24 mouse cellular contexts compared by ENCODE assay signal in the genomic region with DNA sequence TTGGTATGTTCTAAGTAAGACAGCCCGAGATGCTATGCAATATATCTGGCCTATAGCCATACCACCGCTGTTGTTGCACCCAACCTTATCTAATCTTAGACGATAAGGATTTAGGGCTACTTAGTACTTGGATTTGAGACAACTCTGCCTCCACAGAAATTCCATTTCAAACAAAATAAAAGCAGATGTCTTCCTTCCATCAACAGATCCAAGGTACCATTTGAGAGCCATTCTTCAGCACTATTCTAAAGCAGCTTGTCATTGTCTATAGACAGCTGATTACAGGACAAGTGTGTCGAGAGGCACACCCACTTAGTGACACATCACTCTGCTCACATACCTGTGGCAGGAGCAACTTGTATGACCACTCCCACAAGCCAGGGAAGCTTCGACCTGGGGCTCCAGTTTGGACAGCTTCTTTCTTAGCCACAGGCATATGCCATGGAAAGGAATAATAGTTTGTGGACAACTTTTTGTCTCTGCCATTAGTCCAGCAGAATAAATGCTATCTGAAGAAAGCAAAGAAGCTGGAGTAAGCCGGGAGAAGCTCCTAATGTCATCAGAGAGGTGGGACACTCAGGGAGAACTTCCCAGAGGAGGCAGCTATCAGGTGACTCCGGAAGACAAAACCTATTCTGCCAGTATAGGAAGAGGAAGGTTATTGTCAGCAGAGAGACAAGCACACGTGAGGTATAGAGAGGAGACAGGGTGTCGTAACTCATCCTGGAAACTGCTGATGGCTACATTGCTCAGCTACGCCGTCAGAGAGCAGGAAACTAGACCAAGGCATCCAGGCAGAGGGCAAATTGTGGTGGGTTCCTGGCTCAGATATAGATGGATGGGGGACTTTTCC. TPM values are rescaled to one million over a fixed set of nuclear protein-coding genes. Genes with fewer than 3 reads are reported as not detected.
DNase-seq lines count a peak whose midpoint lies in the region; ATAC-seq and TF ChIP-seq lines count a peak whose summit lies in the region.
"Had no signal": no experiment of that assay in that cellular context is flagged by ENCODE, and none has a peak within 500 bp of the region (broad histone marks: within the 10 kb centered on the region; RNA-seq: fewer than 3 reads in every experiment).

No protein-coding gene starts in this region.

- intact Hi-C loops in gastrocnemius, adult 2 months (cut with DNase I) = no loop called here
- intact Hi-C loops in gastrocnemius, postnatal 14 days (cut with DNase I; ENCODE audit: low total_unique reads) = no loop called here

- peak; percentile 90 for ATAC-seq in megakaryocyte progenitor cell, adult 5-6 weeks (replicated peaks; ENCODE audit: poor library complexity)
- ATAC-seq: forebrain, postnatal 0 days had no signal

- H3K27ac ChIP-seq in gastrocnemius, adult 2 months = peak overlapping the region; percentile 28; the same call in 1 of the 2 replicates
- H3K27ac ChIP-seq: embryonic facial prominence, embryonic 10.5 days; forebrain, embryonic 10.5 days; heart, embryonic 15.5 days; hindbrain, embryonic 14.5 days; limb, embryonic 10.5 days; lung, embryonic 15.5 days; neural tube, embryonic 12.5 days had no signal

- H3K4me3 ChIP-seq in gastrocnemius, adult 2 months = no peak overlapping the region
- H3K4me3 ChIP-seq: embryonic facial prominence, embryonic 10.5 days; forebrain, embryonic 10.5 days; heart, embryonic 15.5 days; limb, embryonic 10.5 days; lung, embryonic 15.5 days; neural tube, embryonic 12.5 days had no signal

- no peak for DNase-seq in gastrocnemius, adult 2 months
- DNase-seq in gastrocnemius, postnatal 14 days = no peak
- DNase-seq in urinary bladder, postnatal 14 days (ENCODE audit: low spot score) = peak; percentile 19
- no peak for DNase-seq in urinary bladder, postnatal 36 days (ENCODE audit: low spot score in 2 of 2)
- DNase-seq in layer of hippocampus, postnatal 25 days (ENCODE audit: extremely low spot score in 1 of 2, low spot score in 1 of 2) = no peak
- no peak for DNase-seq in left cerebral cortex, adult 9 months (ENCODE audit: low spot score in 2 of 2)
- no peak for DNase-seq in embryo, embryonic 11 days
- DNase-seq: adrenal gland, postnatal 25 days; cerebellum, adult 11 months; cerebellum, adult 9-11 months; forebrain, postnatal 0 days; heart, postnatal 4 days; kidney, postnatal 25 days; midbrain, embryonic 14.5 days; retina, postnatal 1 day; thymus, postnatal 25 days had no signal

- no peak for TF ChIP-seq CTCF in gastrocnemius, adult 2 months (IDR thresholded peaks at IDR 0.05)

RNA-seq across cellular contexts. Expression of a gene that starts 8.4 kb away (rescaled TPM):
- total RNA-seq in gastrocnemius, adult 2 months (2021) = 100 to 1,000 TPM; 320 to 401 TPM
- 100 to 1,000 TPM; 208 to 236 TPM for total RNA-seq in gastrocnemius, postnatal 14 days (2021)
- total RNA-seq in megakaryocyte progenitor cell, adult 5-6 weeks (2015) = 262 and 265 TPM in 2 replicates
- 76.2 and 93.7 TPM in 2 replicates for total RNA-seq in megakaryocyte progenitor cell, adult 5-6 weeks (2017)
- total RNA-seq in layer of hippocampus, postnatal 25 days (2021) = 100 to 1,000 TPM; 327 to 360 TPM

RNA-seq across cellular contexts. Expression of a gene that starts 30.8 kb away (rescaled TPM):
- total RNA-seq in gastrocnemius, adult 2 months (2021) = 10 to 100 TPM; 75.9 to 83.2 TPM
- total RNA-seq in gastrocnemius, postnatal 14 days (2021) = 10 to 100 TPM; 65.9 to 75.8 TPM
- 200 and 205 TPM in 2 replicates for total RNA-seq in megakaryocyte progenitor cell, adult 5-6 weeks (2015)
- 385 and 395 TPM in 2 replicates for total RNA-seq in megakaryocyte progenitor cell, adult 5-6 weeks (2017)
- 100 to 1,000 TPM; 166 to 175 TPM for total RNA-seq in layer of hippocampus, postnatal 25 days (2021)
